Mouse (Mus musculus): Measurements from ENCODE around the gene Prelp.
"Not testable (repeated sequence)": the region's sequence is repeated elsewhere in the genome, so short reads cannot be mapped to it uniquely, and the experiment has no call there.

Prelp gene

GRCm38 (mm10) chr1:133921304-133921751 lies at the start of gene Prelp:
TSS of gene Prelp (minus strand) at chr1:133921414.
- DNase-seq: no peak

- DNase-seq: no peak
Observed at GRCm38 (mm10) chr1:133969427-133969826, 48.2 kb upstream of the Prelp start.

GRCm38 (mm10) chr1:133968788-133969325 lies 47.6 kb upstream of the Prelp start:
- no peak for DNase-seq

DNA sequence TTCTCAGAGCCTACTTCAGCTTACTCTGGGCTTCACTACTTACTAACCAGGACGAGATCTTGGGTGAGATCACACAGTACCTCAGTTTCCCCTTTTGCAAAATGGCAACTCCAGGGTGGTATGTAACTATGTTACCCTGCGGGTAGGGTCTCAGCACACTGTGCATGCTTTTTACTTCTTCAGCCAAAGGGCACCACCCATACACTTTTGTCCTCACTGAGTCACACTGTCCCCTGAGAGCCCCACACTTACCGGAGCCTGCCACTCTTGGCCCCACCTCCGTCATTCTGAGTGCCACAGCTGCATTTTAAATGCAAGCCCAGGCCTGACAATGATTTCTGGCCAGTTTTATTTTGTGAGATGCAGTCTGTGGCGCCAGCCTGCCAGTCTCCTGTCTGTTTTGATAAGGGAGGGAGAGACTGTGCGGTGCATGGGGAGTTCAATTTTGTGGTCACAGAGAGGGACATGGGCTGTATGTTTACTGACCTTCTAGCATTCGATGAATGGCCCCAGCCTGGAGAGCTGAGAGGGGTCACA lies 46.3 kb upstream of the Prelp start:
- no peak for DNase-seq

DNA sequence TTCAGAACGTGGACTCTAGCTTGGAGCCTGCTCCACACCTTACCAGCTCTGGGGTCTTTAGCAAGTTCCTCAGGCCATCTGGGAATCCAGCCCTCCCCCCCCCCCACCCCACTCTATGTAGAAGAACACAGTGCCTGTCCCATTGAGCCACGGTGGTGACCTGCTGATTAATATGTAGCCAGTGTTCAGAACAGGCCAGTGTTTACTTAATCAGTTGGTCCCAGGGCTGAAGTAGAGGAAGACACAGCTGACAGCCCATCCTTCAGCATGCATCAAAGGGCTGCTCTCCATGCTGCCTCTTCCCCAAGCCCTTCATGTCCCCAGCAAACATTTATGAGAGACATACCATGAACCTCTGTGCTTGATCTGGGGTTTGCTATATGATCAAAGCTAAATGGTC lies 44.8 kb upstream of the Prelp start:
- no peak for DNase-seq

- no peak for DNase-seq
Observed at GRCm38 (mm10) chr1:133965298-133965697, 44.1 kb upstream of the Prelp start.

- no peak for DNase-seq
Observed at GRCm38 (mm10) chr1:133964742-133965141, 43.5 kb upstream of the Prelp start.

DNA sequence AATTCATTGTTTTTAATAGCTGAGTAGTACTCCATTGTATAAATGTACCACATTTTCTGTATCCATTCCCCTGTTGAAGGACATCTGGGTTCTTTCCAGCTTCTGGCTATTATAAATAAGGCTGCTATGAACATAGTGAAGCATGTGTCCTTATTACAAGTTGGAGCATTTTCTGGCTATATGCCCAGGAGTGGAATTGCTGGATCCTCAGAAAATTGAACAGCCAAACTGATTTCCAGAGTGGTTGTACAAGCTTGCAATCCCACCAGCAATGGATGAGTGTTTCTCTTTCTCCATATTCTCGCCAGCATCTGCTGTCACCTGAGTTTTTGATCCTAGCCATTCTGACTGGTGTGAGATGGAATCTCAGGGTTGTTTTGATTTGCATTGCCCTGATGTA lies 42.4 kb upstream of the Prelp start:
- not testable (repeated sequence) for DNase-seq

DNA sequence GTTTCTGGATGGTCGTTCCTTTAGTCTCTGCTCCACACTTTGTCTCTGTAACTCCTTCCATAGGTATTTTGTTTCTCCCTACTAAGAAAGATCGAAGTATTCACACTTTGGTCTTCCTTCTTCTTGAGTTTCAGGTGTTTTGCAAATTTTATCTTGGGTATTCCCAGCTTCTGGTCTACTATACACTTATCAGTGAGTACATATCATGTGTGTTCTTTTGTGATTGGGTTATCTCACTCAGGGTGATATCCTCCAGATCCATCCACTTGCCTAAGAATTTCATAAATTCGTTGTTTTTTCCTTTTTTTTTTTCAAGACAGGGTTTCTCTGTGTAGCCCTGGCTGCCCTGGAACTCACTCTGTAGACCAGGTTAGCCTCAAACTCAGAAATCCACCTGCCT lies 41.9 kb upstream of the Prelp start:
- not testable (repeated sequence) for DNase-seq

DNA sequence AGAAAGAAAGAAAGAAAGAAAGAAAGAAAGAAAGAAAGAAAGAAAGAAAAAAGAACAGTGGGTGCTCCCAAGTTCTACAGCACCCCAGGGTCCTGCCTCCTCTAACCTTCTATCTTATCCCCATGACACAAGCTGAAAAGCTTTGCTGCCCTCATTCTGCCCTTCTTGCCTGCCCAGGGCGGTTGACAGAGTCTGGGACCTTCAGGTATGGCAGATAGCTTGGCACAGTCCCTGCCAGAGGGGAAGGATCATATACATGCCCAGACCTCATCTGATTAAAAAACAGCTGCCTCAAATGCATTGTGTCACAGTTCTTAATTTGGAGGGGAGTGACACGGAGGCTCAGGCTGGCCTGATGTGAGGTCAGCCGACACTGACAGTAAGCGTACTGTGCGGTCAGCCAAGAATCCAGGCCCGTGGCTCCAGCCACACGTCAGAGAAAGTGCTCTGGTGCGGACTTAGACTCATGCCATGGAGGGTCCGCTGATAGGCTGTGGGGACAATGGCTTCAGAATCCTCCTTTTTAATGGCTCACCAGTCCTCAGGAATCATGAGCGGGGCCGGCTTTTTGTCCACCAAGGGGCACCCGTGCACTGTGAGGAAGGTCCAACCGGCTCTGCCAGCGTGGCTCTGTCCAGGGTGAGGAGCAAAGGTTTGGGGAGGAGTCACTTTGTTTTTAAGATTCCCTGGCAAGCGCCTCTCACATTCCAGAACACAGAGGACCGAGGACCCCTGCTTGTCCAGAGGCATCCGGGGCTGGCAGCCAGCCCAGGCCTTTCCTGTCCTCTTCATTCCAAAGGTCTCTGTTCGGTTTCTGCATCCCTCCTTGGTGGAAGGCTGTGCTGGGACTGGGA lies 40.3 kb upstream of the Prelp start:
- DNase-seq: no peak

GRCm38 (mm10) chr1:133959521-133959920 lies 38.3 kb upstream of the Prelp start:
- no peak for DNase-seq

DNA sequence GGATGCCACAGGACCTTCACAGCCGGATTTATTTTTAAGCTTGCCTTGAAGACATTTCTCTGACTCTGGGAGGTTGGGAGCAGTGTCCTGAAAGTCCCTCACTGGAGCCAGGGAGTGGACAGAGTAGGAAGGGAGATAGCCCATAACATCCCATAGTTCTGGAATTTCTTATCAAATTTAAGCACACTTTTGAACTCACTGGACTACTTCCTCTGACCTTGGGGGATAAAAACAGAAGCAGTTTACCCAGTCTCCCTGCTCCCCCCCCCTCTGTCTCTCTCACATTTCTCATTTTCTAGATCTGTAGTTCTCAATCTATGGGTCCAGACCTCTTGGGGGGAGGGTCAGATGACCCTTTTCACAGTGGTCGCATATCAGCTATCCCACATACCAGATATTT lies 32.8 kb upstream of the Prelp start:
- DNase-seq: no peak

DNA sequence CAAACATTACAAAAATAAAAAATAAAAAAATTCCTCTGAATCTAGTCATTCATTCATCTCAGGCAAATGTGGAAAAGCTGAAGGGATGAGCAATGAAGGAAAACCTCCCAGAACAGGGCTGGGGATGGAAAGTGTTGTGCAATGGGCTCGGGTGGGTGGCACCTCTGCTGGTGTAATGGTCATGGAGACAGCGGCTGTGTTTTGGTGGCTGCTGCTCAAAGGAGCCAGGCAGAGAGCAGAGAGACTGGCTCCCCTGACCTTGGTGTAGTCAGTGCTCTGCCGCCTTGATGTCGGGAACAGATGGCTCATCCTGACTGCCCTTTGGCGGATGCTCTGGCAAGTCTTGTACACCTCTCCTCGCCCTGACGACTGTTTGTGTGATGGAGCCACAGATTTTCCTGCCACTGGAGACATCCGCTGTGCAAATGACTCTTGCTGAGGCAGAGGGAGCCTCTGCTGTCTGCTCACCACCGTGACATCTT lies 32.1 kb upstream of the Prelp start:
- DNase-seq: no peak

DNA sequence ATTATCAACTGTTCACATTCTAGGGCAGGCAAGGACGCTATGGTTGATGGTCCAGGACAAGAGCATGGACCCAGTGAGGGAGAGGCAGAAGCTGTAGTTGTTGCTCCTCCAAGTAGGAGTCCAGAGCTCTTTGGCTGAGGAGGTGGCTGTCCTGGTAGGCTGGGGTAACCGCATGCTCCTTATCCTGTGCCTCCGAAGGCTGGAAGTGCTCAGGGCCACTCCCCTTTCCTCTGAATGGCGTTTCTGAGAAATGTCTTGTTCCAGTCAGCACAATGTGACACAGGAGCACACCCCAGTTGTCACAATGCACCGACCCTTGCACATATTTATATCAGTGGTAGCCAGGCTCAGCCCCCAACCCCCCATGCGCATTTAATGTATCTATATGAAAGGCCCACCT lies 30.4 kb upstream of the Prelp start:
- no peak for DNase-seq

GRCm38 (mm10) chr1:133950061-133950782 lies 29.0 kb upstream of the Prelp start:
- no peak for DNase-seq

DNA sequence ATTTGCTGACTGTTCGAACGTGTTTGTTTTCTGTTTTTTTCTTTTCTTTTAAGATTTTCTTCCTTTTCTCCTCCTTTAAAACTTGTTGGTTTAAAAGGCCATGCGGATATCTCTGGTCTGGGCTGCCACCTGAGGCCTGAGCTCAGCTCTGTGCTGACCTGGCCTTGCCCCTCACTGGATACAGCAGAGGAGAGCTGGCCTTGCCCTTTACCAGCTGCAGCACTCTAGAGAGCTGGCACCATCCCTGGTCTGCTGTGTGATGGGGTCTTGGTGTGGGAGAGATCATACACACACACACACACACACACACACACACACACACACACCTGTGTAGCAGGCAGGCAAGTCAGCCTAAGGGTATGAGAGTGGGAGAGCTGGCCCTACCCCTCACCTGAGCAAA lies 23.9 kb upstream of the Prelp start:
- DNase-seq: no peak

DNA sequence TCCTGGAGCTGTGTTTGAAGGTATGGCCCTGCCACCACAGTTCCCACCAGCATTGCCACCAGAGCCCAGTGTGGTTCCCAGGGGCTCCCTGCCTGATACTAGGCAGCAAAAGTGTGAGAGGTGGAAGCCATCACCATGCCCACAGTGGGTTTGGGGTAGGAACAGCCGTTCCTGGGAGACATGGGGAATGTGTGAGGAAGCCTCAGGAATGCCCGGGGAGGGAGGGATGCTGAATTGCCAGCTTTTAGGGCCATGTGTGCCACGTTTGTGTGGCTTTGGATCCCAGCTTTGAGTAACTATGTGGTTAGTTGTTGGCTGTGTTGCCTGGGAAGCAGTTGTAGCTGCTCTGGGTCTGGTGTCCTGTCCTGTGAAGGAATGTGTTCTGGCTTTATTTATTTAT lies 20.7 kb upstream of the Prelp start:
- no peak for DNase-seq

DNA sequence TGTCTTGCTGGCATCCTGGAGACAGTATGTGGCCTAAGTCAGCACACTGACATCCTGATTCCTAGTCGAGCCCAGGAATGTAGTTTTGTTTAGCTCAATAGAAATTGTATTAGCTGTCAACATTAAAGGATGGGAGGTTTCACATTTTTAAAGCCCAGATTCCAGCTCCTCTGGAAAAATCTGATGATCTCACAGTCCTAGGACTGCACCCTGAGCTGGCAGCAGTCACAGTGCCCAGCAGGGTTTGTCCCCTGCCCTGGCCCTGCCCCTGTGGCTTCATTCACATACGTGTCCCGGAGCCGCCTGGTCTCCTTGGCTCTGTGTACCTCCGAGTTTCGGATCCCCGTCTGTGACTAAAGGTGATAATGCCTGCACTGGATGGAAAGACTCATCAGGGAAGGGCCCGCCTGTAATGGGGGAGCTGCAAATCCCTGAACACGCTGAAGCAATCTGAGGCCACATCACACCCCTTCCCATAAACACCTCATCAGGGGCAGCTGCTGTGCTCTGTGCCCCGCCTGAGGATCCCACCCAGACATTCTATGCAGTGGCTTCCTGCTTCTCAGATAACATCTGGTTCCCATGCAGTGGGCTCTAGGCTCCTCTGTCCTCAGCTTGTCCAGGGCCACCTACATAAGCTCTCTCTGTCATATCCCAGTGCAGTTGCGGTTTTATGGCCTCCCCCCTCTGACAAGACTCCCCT lies 20.1 kb upstream of the Prelp start:
- no peak for DNase-seq

DNA sequence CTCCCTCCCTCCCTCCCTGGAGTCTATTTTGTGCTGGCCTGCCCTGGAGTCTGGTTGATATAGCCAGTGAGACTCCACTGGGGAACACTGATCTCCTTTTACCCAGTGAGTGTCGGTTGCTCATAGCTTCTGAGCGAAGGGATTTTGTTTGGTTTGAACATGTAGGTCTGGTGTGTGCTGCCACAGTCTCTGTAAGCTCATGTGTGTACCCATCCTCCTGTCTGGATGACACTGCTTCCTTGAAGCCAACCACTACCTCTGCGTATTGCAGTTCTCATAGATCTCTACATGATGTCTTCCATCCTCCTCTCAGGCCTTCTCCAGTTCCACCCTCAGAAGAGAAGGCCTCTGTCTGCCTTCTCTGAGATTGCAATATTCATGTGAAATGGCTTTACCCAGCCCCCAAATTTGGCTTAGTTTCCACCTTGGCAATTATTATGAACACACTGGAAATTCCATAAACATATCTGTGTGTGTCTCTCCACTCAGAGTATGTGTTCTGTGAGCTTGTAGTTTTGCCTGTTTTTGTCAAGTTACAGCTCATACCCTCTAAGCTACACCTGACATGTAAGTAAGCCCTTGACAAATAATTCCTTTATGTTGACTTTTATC lies 19.4 kb upstream of the Prelp start:
- DNase-seq: no peak

DNA sequence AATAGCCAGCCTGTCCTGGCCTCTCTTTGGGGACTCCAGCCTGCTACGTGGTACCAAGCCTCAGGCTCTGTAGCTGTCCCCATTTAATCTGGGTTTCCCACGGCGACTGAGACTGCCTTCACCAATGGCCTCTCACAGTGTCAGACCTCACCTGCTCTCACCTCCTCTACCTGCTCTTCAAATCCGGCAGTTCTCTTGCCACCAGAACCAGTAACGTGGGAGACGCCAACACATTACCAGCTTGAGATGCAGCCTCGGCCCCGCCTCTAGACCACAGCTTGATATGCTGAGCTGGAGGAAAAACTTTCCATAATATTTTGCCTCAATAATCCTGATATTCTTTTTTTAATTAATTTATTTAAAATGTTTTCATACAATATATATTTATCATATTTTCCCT lies 18.5 kb upstream of the Prelp start:
- DNase-seq: no peak

DNA sequence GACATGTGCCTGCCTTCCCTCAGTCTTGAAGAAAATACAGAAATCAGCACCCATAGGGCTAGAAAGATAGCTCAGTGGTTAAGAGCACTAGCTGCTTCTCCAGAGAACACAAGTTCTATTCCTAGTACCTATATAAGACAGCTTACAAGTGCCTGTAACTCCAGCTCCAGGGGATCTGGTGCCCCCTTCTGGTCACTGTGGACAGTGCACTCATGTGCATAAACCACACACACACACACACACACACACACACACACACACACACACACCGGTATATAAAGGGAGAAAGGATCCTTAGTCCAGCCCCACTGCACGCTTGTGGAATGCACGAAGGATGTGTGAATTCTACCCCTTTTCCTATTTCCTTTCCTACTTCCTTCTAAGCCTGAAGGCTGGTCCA lies 15.0 kb upstream of the Prelp start:
- DNase-seq: no peak

- DNase-seq: no peak
Observed at GRCm38 (mm10) chr1:133934354-133934963, 13.2 kb upstream of the Prelp start.

All from right cerebral cortex, postnatal 25 days (tissue).